Mouse (Mus musculus) kidney, postnatal 0 days (tissue): ENCODE results near the gene Rims4. TPM values are rescaled to one million over a fixed set of nuclear protein-coding genes. Genes with fewer than 3 reads are reported as not detected.

ENCODE experiments used
- ATAC-seq: fragments of 200-750 bp; cut with Nextera tagmentation; replicated peaks from 2 replicates; pipeline ENCODE4 v1.8.0; 2017; ENCODE audit warnings: low read depth, moderate number of reproducible peaks, moderate TSS enrichment, moderate library complexity; ENCODE audit not compliant: low FRiP score
- DNase-seq: peaks from one replicate; pipeline ENCODE4 v3.0.0-alpha.2; 2016; ENCODE audit warnings: low spot score
- H3K27ac ChIP-seq: fragments of 300-500 bp; sonication (generic); 2 replicates; pipeline ENCODE4 v1.5.1; 2014; ENCODE audit warnings: mild to moderate bottlenecking
- H3K27me3 ChIP-seq: fragments of 300-500 bp; sonication (generic); 2 replicates; pipeline ENCODE4 v1.6.1; 2014; ENCODE audit warnings: low read length, mixed read lengths; ENCODE audit not compliant: insufficient read depth
- H3K36me3 ChIP-seq: fragments of 300-500 bp; sonication (generic); 2 replicates; pipeline ENCODE4 v1.6.1; 2014; ENCODE audit warnings: low read length, mixed read lengths; ENCODE audit not compliant: insufficient read depth
- H3K4me1 ChIP-seq: fragments of 300-500 bp; sonication (generic); replicated peaks from 2 replicates; pipeline ENCODE4 v1.6.1; 2014; ENCODE audit warnings: antibody characterized with exemption, low read length, mixed read lengths; ENCODE audit not compliant: insufficient read depth
- H3K4me2 ChIP-seq: fragments of 300-500 bp; sonication (generic); 2 replicates; pipeline ENCODE4 v1.6.1; 2014; ENCODE audit warnings: mild to moderate bottlenecking, low read length, moderate library complexity, mixed read lengths
- H3K4me3 ChIP-seq: fragments of 300-500 bp; sonication (generic); replicated peaks from 2 replicates; pipeline ENCODE4 v1.5.1; 2014; ENCODE audit warnings: low read depth, low read length
- H3K9ac ChIP-seq: fragments of 300-500 bp; sonication (generic); 2 replicates; pipeline ENCODE4 v1.6.1; 2014; ENCODE audit warnings: low read depth, low read length
- H3K9me3 ChIP-seq: fragments of 300-500 bp; sonication (generic); replicated peaks from 2 replicates; pipeline ENCODE4 v1.6.1; 2016; ENCODE audit warnings: low read length, inconsistent platforms, mixed read lengths
- CTCF ChIP-seq: IDR thresholded peaks from 2 replicates; pipeline ENCODE4 v1.5.1; 2016; ENCODE audit warnings: antibody characterized with exemption, low read depth, mild to moderate bottlenecking, moderate library complexity
- WGBS: fragments of 180-500 bp; shearing (Covaris S2); extraction: QIAGEN DNeasy Blood & Tissue Kit; methylation state at CpG from one replicate; pipeline ENCODE4 v1.1.7; 2014; 5-methylcytosine and 5-hydroxymethylcytosine counted together
- polyA plus RNA-seq: library from polyadenylated mRNA; unstranded; fragments of >200 nt; fragmentation: Nextera tagmentation; extraction: Ambion mirVana; gene quantifications from 2 replicates; pipeline ENCODE4 v1.2.1, GENCODE M21; 2015

Rims4 gene
- polyA plus RNA-seq, 1 experiment from 2014 or later, result 0.33 TPM

DNA sequence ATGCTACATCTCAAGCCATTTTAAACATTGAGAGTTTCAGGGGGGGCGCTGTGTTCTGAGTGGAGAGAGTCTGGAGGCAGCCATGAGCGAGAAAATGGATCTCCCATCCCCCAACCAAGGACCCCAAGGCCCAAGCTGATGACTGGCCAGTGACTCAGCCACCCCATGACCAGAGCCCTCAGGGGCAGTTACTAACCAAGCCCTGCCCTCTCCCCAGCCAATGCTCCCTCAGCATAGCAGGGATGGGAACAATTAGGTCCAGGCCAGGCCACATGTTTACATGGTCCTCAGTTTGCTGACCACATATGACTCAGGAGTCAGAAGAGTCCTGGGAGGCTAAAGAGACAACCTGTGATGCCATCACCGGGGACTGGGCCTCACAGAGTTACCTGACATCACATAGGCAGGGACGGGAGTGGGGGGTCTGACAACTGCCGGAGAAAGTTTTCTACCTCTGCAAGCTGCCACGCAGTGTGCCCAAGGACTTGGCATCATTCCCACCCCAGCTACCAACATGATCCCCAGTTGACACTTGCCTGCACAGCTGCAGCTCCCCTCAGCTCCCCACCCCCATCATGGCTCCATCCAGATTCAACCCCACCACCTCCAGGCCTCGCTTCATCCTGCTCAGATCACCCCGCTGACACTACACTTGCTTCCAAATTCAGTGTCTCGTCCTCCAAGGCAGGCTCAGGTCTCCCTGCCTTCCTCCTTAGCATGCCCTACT is 103.6 kb downstream of the Rims4 start:
- 89% methylated on average over 9 of the region's 9 CpGs for WGBS
- DNase-seq (no peak), ATAC-seq (no peak)
- H3K4me2 ChIP-seq, result no peak overlapping the region
- no peaks in the 10 kb centered on the region for H3K4me1 ChIP-seq
- no peaks in the 10 kb centered on the region for H3K9me3 ChIP-seq
- H3K27ac ChIP-seq, result no peak overlapping the region
- no peaks in the 10 kb centered on the region for H3K27me3 ChIP-seq
- no peak overlapping the region for H3K4me3 ChIP-seq
- no peak overlapping the region for H3K9ac ChIP-seq
- H3K36me3 ChIP-seq, result no peaks in the 10 kb centered on the region
- no peak for TF ChIP-seq CTCF

DNA sequence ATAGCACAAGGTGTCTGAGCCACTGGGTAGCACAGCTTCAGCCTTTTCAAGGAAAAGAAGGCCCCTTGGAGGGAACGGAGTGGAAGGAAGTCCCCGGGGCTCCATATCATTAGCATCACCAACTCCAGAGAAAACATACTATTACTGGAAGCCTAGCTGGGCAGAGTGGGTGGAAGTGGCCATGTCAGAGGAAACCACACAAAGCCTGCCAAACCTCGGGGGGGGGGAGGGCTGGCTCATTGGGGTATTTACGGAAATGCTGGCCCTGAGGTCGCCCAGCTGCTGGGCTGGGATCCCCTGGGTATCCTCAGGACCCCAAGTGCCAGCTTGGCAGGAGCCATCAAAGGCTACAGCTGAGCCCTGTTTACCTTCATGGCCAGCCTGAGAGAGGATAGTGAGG is 105.4 kb downstream of the Rims4 start:
- Histone ChIP-seq H3K9me3 (no peaks in the 10 kb centered on the region), H3K27me3 (no peaks in the 10 kb centered on the region), H3K4me2 (no peak overlapping the region), H3K4me3 (no peak overlapping the region), H3K9ac (no peak overlapping the region), H3K27ac (no peak overlapping the region), H3K4me1 (no peaks in the 10 kb centered on the region), H3K36me3 (no peaks in the 10 kb centered on the region)
- WGBS, result 52% methylated on average over 5 of the region's 5 CpGs
- no peak for ATAC-seq
- no peak for TF ChIP-seq CTCF
- DNase-seq, result no peak

Other genes with a start within 250 kb of the Rims4 start
- 7.7 and 9.8 TPM in 2 replicates for gene Ada, start 168.4 kb downstream of the Rims4 start, polyA plus RNA-seq
- 0.17 and 0.28 TPM in 2 replicates for gene Ccn5, start 97.8 kb downstream of the Rims4 start, polyA plus RNA-seq
- not detected in 2 replicates for gene Kcnk15, start 65.0 kb downstream of the Rims4 start, polyA plus RNA-seq
- 261 and 288 TPM in 2 replicates for gene Ywhab, start 76.3 kb upstream of the Rims4 start, polyA plus RNA-seq
- gene Pabpc1l, start 106.8 kb upstream of the Rims4 start, polyA plus RNA-seq, result 2.7 and 4.0 TPM in 2 replicates
- gene Stk4, start 151.6 kb upstream of the Rims4 start, polyA plus RNA-seq, result 15.2 and 17.1 TPM in 2 replicates
- gene Tomm34, start 152.5 kb upstream of the Rims4 start, polyA plus RNA-seq, result 42.3 and 49.8 TPM in 2 replicates